Mouse (Mus musculus) limb, embryonic 14.5 days (tissue): ENCODE results near the gene Cyfip1. TPM values are rescaled to one million over a fixed set of nuclear protein-coding genes. Genes with fewer than 3 reads are reported as not detected.

Experiments used
- ATAC-seq: fragments of 200-750 bp; cut with Nextera tagmentation; 2 replicates; pipeline ENCODE4 v1.8.0; 2017; ENCODE audit warnings: low read depth, moderate number of reproducible peaks, moderate TSS enrichment; ENCODE audit not compliant: low FRiP score
- DNase-seq: peaks from one replicate; pipeline ENCODE4 v3.0.0-alpha.2; 2015; ENCODE audit warnings: low spot score
- H3K27ac ChIP-seq: fragments of 300-500 bp; sonication (generic); replicated peaks from 2 replicates; pipeline ENCODE4 v1.5.1; 2014; ENCODE audit warnings: low read depth, mild to moderate bottlenecking, low read length, moderate library complexity, mixed read lengths
- H3K27me3 ChIP-seq: fragments of 300-500 bp; sonication (generic); 2 replicates; pipeline ENCODE4 v1.6.1; 2014; ENCODE audit warnings: low read length, mixed read lengths; ENCODE audit not compliant: control insufficient read depth, insufficient read depth
- H3K36me3 ChIP-seq: fragments of 300-500 bp; sonication (generic); 2 replicates; pipeline ENCODE4 v1.6.1; 2014; ENCODE audit warnings: mild to moderate bottlenecking, low read length, moderate library complexity, mixed read lengths; ENCODE audit not compliant: control insufficient read depth, insufficient read depth
- H3K4me1 ChIP-seq: fragments of 300-500 bp; sonication (generic); 2 replicates; pipeline ENCODE4 v1.6.1; 2014; ENCODE audit warnings: antibody characterized with exemption, low read length, mixed read lengths; ENCODE audit not compliant: control insufficient read depth, insufficient read depth
- H3K4me2 ChIP-seq: fragments of 300-500 bp; sonication (generic); replicated peaks from 2 replicates; pipeline ENCODE4 v1.6.1; 2014; ENCODE audit warnings: low read depth, mild to moderate bottlenecking, low read length, moderate library complexity; ENCODE audit not compliant: severe bottlenecking
- H3K4me3 ChIP-seq: fragments of 300-500 bp; sonication (generic); replicated peaks from 2 replicates; pipeline ENCODE4 v1.5.1; 2014; ENCODE audit warnings: low read length
- H3K9ac ChIP-seq: fragments of 300-500 bp; sonication (generic); 2 replicates; pipeline ENCODE4 v1.6.1; 2014; ENCODE audit warnings: mild to moderate bottlenecking, low read depth, low read length, moderate library complexity; ENCODE audit not compliant: severe bottlenecking
- H3K9me3 ChIP-seq: fragments of 300-500 bp; sonication (generic); 2 replicates; pipeline ENCODE4 v1.6.1; 2016; ENCODE audit warnings: low read length; ENCODE audit not compliant: control insufficient read depth
- POLR2A ChIP-seq: fragments of 200-500 bp; IDR thresholded peaks from 2 replicates; pipeline ENCODE4 v1.8.0; 2012; ENCODE audit warnings: inconsistent platforms, mild to moderate bottlenecking, moderate library complexity, borderline replicate concordance; ENCODE audit not compliant: insufficient read depth, insufficient read length; ENCODE audit errors: extremely low read depth
- WGBS: fragments of 180-500 bp; shearing (Covaris S2); extraction: QIAGEN DNeasy Blood & Tissue Kit; methylation state at CpG from one replicate; pipeline ENCODE4 v1.1.7; 2014; 5-methylcytosine and 5-hydroxymethylcytosine counted together
- polyA plus RNA-seq, 2 experiments: library from polyadenylated mRNA; depleted of rRNA in 1 of 2; stranded (reverse) in 1 of 2; unstranded in 1 of 2; fragments of >200 nt; fragmentation: Nextera tagmentation in 1 of 2; extraction: Ambion mirVana in 1 of 2; gene quantifications; 2 replicates each; pipeline versions ENCODE4 v1.2.1 to v1.2.3; 2012 to 2014

Cyfip1 gene
- polyA plus RNA-seq, 2 experiments, result 55.6 to 115 TPM

GRCm38 (mm10) chr7:55856741-55857140 lies 15.2 kb downstream of the Cyfip1 start:
- Histone ChIP-seq H3K9me3 (no peaks in the 10 kb centered on the region), H3K27me3 (no peaks in the 10 kb centered on the region), H3K36me3 (no peaks in the 10 kb centered on the region), H3K4me2 (no peak overlapping the region), H3K27ac (no peak overlapping the region), H3K4me3 (no peak overlapping the region), H3K9ac (no peak overlapping the region), H3K4me1 (peaks cover 10% of the 10 kb centered on the region)
- ATAC-seq (no peak), DNase-seq (no peak)
- no peak for TF ChIP-seq POLR2A
- 94% methylated on average over 4 of the region's 4 CpGs for WGBS

- no peak for TF ChIP-seq POLR2A
- ATAC-seq (no peak), DNase-seq (no peak)
- Histone ChIP-seq H3K36me3 (no peaks in the 10 kb centered on the region), H3K27ac (no peak overlapping the region), H3K4me1 (peaks cover 7% of the 10 kb centered on the region), H3K4me2 (no peak overlapping the region), H3K9me3 (no peaks in the 10 kb centered on the region), H3K27me3 (no peaks in the 10 kb centered on the region), H3K9ac (no peak overlapping the region), H3K4me3 (no peak overlapping the region)
- 82% methylated on average over 2 of the region's 2 CpGs for WGBS
Observed at GRCm38 (mm10) chr7:55857729-55858128, 16.2 kb downstream of the Cyfip1 start.

DNA sequence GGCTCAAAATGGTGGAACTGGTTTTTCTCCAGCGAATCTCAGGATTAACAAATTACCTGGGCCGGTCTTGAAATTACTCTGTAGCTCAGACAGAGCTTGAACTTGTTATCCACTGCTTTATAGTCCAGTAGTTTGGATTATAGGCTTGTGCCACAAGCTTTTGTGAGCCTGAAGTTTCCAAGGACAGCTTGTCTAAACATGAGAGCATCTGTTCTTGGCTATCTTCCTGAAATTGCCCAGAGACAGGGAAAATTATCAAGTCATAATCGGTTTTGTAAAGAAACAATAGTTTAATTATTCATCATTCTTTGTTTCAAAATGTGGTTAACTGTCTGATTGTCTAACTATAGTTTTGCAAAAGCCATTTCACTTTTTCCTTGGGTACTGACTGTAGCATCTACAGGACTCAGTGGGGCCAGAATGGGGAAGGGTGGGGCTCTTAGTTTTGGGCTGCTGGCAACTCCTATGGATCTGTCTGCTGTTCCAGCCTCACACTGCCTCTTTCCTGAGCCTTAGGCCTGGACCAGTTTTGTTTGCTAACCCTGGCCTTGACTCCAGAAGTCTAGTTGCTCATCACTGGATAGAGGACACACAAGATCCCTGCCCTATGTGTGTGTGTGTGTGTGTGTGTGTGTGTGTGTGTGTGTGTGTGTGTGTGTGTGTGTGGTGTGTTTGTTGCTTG lies 17.4 kb downstream of the Cyfip1 start:
- Histone ChIP-seq H3K4me3 (no peak overlapping the region), H3K9ac (no peak overlapping the region), H3K27me3 (no peaks in the 10 kb centered on the region), H3K27ac (no peak overlapping the region), H3K4me2 (no peak overlapping the region), H3K36me3 (no peaks in the 10 kb centered on the region), H3K9me3 (no peaks in the 10 kb centered on the region), H3K4me1 (peaks cover 7% of the 10 kb centered on the region)
- DNase-seq, result no peak
- 92% methylated on average over 3 of the region's 3 CpGs for WGBS
- ATAC-seq, result no peak
- no peak for TF ChIP-seq POLR2A

DNA sequence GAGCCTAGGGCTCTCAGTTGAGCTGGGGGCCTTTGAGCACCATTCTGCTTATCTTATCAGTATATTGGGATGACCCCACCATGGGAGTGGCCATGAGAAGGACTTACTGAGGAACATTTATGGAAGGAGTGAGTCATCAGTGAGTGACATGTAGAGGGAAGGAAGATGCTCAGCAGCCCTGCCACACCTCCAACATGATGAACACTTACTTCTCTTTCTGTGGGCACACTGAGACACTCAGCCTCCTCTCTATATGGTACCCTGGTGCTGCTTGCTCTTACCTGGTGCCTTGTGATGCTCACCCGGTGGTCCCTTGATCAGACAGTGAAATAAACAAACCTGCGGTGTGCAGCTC lies 17.9 kb downstream of the Cyfip1 start:
- 92% methylated on average over 2 of the region's 2 CpGs for WGBS

GRCm38 (mm10) chr7:55859956-55860355 lies 18.4 kb downstream of the Cyfip1 start:
- H3K4me2 ChIP-seq, result no peak overlapping the region
- 88% methylated on average over 6 of the region's 6 CpGs for WGBS
- no peak for ATAC-seq
- no peaks in the 10 kb centered on the region for H3K36me3 ChIP-seq
- H3K4me1 ChIP-seq, result peaks cover 7% of the 10 kb centered on the region
- no peak for TF ChIP-seq POLR2A
- no peak overlapping the region for H3K9ac ChIP-seq
- DNase-seq, result no peak
- H3K27ac ChIP-seq, result no peak overlapping the region
- H3K4me3 ChIP-seq, result no peak overlapping the region
- no peaks in the 10 kb centered on the region for H3K9me3 ChIP-seq
- H3K27me3 ChIP-seq, result no peaks in the 10 kb centered on the region

More for the DNA sequence above, 17.9 kb downstream of the Cyfip1 start:
- no peak for TF ChIP-seq POLR2A
- no peak overlapping the region for H3K27ac ChIP-seq
- H3K27me3 ChIP-seq, result no peaks in the 10 kb centered on the region
- H3K36me3 ChIP-seq, result no peaks in the 10 kb centered on the region
- no peak overlapping the region for H3K4me3 ChIP-seq
- no peaks in the 10 kb centered on the region for H3K9me3 ChIP-seq
- DNase-seq (no peak), ATAC-seq (no peak)
- no peak overlapping the region for H3K4me2 ChIP-seq
- H3K9ac ChIP-seq, result no peak overlapping the region
- peaks cover 7% of the 10 kb centered on the region for H3K4me1 ChIP-seq
